Mouse (Mus musculus) neural tube, embryonic 11.5 days (tissue): ENCODE measurements around the gene Coro2b. TPM values are rescaled to one million over a fixed set of nuclear protein-coding genes. Genes with fewer than 3 reads are reported as not detected.
A peak's percentile ranks its signal among the peaks of the same experiment; 100 is the strongest.

ENCODE experiments used
- ATAC-seq: fragments of 200-750 bp; cut with Nextera tagmentation; 2 replicates; pipeline ENCODE4 v1.8.0; 2017; ENCODE audit warnings: moderate number of reproducible peaks, mild to moderate bottlenecking, moderate TSS enrichment, moderate library complexity; ENCODE audit not compliant: insufficient read depth, low FRiP score, low TSS enrichment
- DNase-seq: peaks from one replicate; pipeline ENCODE4 v3.0.0-alpha.2; 2015; ENCODE audit warnings: low spot score
- H3K27ac ChIP-seq: fragments of 300-500 bp; sonication (generic); 2 replicates; pipeline ENCODE4 v1.5.1; 2014; ENCODE audit warnings: low read depth, mild to moderate bottlenecking, low read length
- H3K27me3 ChIP-seq: fragments of 300-500 bp; sonication (generic); 2 replicates; pipeline ENCODE4 v1.6.1; 2014; ENCODE audit warnings: mild to moderate bottlenecking, low read length, mixed read lengths; ENCODE audit not compliant: control insufficient read depth, insufficient read depth
- H3K36me3 ChIP-seq: fragments of 300-500 bp; sonication (generic); 2 replicates; pipeline ENCODE4 v1.6.1; 2014; ENCODE audit warnings: mild to moderate bottlenecking, low read length, moderate library complexity, mixed read lengths; ENCODE audit not compliant: control insufficient read depth, insufficient read depth
- H3K4me1 ChIP-seq: fragments of 300-500 bp; sonication (generic); 2 replicates; pipeline ENCODE4 v1.6.1; 2014; ENCODE audit warnings: low read length, mixed read lengths; ENCODE audit not compliant: control insufficient read depth, insufficient read depth
- H3K4me2 ChIP-seq: fragments of 300-500 bp; sonication (generic); 2 replicates; pipeline ENCODE4 v1.6.1; 2014; ENCODE audit warnings: low read depth, mild to moderate bottlenecking, moderate library complexity
- H3K4me3 ChIP-seq: fragments of 300-500 bp; sonication (generic); 2 replicates; pipeline ENCODE4 v1.5.1; 2014; ENCODE audit warnings: low read depth, low read length
- H3K9ac ChIP-seq: fragments of 300-500 bp; sonication (generic); 2 replicates; pipeline ENCODE4 v1.6.1; 2014; ENCODE audit warnings: mild to moderate bottlenecking, low read length
- H3K9me3 ChIP-seq: fragments of 300-500 bp; sonication (generic); 2 replicates; pipeline ENCODE4 v1.6.1; 2016; ENCODE audit warnings: low read length; ENCODE audit not compliant: control insufficient read depth
- WGBS: fragments of 180-500 bp; shearing (Covaris S2); extraction: QIAGEN DNeasy Blood & Tissue Kit; methylation state at CpG from one replicate; pipeline ENCODE4 v1.1.7; 2014; 5-methylcytosine and 5-hydroxymethylcytosine counted together
- polyA plus RNA-seq: library from polyadenylated mRNA; unstranded; fragments of >200 nt; fragmentation: Nextera tagmentation; extraction: Ambion mirVana; gene quantifications from 2 replicates; pipeline ENCODE4 v1.2.1, GENCODE M21; 2014

The Coro2b gene
- polyA plus RNA-seq, 1 experiment from 2014 or later, result 23.7 TPM

DNA sequence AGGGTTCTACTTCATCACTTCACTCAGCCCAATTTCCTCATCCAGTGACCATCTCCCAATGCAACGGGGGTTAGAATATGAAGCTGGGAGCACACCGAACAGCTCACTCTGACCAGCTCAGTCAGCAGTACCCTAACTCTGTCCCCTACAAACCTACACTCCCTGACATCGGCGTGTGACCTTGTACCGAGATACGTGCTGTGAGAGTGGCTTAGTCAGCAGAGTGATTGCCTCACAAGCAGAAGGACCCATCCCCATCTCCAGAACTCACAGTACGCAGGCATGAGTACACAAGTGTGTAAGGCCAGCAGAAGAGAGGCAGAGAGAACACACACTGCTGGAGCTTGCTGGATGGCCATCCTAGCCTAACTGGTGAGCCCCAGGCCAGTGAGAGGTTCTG lies 21.7 kb downstream of the Coro2b start:
- Histone ChIP-seq H3K4me1 (peaks cover 8% of the 10 kb centered on the region), H3K4me3 (no peak overlapping the region), H3K9ac (no peak overlapping the region), H3K27ac (no peak overlapping the region), H3K9me3 (no peaks in the 10 kb centered on the region), H3K27me3 (no peaks in the 10 kb centered on the region), H3K36me3 (no peaks in the 10 kb centered on the region), H3K4me2 (no peak overlapping the region)
- 96% methylated on average over 7 of the region's 7 CpGs for WGBS
- DNase-seq (no peak), ATAC-seq (no peak)

GRCm38 (mm10) chr9:62513492-62514133 lies 23.2 kb downstream of the Coro2b start:
- Histone ChIP-seq H3K4me3 (no peak overlapping the region), H3K4me1 (peaks cover 12% of the 10 kb centered on the region), H3K4me2 (no peak overlapping the region), H3K9me3 (no peaks in the 10 kb centered on the region), H3K27ac (no peak overlapping the region), H3K9ac (no peak overlapping the region), H3K36me3 (no peaks in the 10 kb centered on the region), H3K27me3 (no peaks in the 10 kb centered on the region)
- ATAC-seq, result no peak
- no peak for DNase-seq
- WGBS, result 69% methylated on average over 10 of the region's 10 CpGs

DNA sequence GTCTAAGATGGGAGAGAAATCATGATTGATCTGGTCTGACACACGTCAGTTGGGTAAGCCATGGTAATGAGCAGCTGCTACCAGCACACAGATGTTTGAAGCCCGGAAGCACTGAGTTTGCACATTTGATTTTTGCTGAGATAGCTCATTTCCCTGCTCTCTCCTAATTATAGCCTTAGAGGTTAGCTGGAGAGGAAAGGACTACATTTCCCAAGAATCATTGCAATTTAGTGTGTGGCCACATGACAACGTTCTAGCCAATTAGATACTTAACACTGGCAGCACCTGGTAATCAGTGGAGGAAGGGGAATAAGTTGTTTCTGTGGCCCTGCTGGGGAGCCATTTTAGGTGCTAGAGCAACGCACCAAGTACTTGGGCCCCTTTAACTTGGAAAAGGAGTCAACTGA lies 26.3 kb downstream of the Coro2b start:
- Histone ChIP-seq H3K27ac (no peak overlapping the region), H3K4me3 (no peak overlapping the region), H3K4me1 (peaks cover 10% of the 10 kb centered on the region), H3K9ac (no peak overlapping the region), H3K27me3 (no peaks in the 10 kb centered on the region), H3K36me3 (no peaks in the 10 kb centered on the region), H3K4me2 (no peak overlapping the region), H3K9me3 (no peaks in the 10 kb centered on the region)
- DNase-seq, result no peak
- ATAC-seq, result no peak
- 62% methylated on average over 4 of the region's 4 CpGs for WGBS

DNA sequence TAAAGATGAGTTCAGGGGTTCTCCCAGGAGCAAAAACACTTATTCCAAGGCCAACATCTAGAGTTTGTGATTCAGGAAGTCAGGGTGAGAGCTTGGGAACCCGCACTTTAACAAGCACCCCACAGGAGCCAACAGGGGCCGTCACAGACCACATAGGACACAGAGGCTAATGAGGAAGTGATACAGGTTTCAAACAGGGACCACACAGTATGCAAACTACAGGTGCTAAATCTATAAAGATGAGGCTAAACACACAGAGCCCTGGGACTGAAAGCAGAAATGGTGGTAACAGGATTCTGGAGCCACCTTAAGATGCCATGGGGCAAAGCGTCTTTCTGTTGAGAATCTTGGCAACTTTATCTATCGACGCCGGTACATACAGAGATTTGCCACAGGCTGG lies 27.2 kb downstream of the Coro2b start:
- H3K4me3 ChIP-seq, result no peak overlapping the region
- WGBS, result 86% methylated on average over 6 of the region's 6 CpGs
- H3K4me2 ChIP-seq, result no peak overlapping the region
- no peaks in the 10 kb centered on the region for H3K9me3 ChIP-seq
- no peak for DNase-seq
- peaks cover 10% of the 10 kb centered on the region for H3K4me1 ChIP-seq
- H3K27me3 ChIP-seq, result no peaks in the 10 kb centered on the region
- H3K27ac ChIP-seq, result no peak overlapping the region
- ATAC-seq, result no peak
- no peak overlapping the region for H3K9ac ChIP-seq
- no peaks in the 10 kb centered on the region for H3K36me3 ChIP-seq

- Histone ChIP-seq H3K27ac (peak overlapping the region; percentile 47), H3K4me1 (peaks cover 10% of the 10 kb centered on the region), H3K9ac (0 out of 2 replicates have a peak overlapping the region, but pooled peaks have one; percentile 5)
Measured at GRCm38 (mm10) chr9:62508740-62509524, 27.9 kb downstream of the Coro2b start.

DNA sequence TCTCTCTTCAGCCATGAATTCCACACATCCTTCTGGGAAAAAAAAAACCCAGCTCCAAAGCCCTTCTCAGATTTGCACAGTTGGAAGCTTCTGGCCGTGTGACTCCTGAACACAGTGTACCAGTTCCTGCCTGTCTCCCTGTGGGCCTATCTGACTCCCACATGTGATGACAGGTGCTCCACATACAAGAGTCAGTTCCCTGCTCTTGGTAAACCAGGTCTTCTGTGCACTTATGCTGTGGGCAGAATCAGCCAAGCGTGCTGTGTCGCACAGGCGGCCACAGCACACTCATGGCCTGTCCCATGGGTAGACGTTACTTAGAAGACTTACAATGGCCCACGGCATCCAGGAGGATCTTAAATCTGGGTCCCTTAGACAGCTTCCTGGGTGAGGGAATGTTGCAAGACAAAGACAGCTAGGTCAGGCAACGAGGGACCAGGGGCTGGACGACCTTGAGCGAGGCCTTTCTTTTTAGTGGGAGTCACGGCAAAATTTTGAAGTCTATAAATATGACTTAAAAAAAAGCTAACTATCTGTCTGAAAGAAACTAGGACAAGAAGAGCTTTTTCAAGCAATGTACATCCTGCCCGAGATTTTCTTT lies 30.3 kb downstream of the Coro2b start:
- DNase-seq, result no peak
- H3K27ac ChIP-seq, result no peak overlapping the region
- H3K4me3 ChIP-seq, result no peak overlapping the region
- no peaks in the 10 kb centered on the region for H3K27me3 ChIP-seq
- no peak overlapping the region for H3K4me2 ChIP-seq
- H3K36me3 ChIP-seq, result no peaks in the 10 kb centered on the region
- peaks cover 13% of the 10 kb centered on the region for H3K4me1 ChIP-seq
- ATAC-seq, result no peak
- no peaks in the 10 kb centered on the region for H3K9me3 ChIP-seq
- H3K9ac ChIP-seq, result no peak overlapping the region
- 78% methylated on average over 11 of the region's 11 CpGs for WGBS

More at GRCm38 (mm10) chr9:62508740-62509524, 27.9 kb downstream of the Coro2b start:
- Histone ChIP-seq H3K4me2 (no peak overlapping the region), H3K36me3 (no peaks in the 10 kb centered on the region), H3K4me3 (no peak overlapping the region), H3K9me3 (no peaks in the 10 kb centered on the region), H3K27me3 (no peaks in the 10 kb centered on the region)
- WGBS, result 69% methylated on average over 10 of the region's 10 CpGs
- ATAC-seq, result no peak; the same call in 1 of the 2 replicates
- DNase-seq, result peak; percentile 66

GRCm38 (mm10) chr9:62504129-62504528 lies 32.7 kb downstream of the Coro2b start:
- no peak for ATAC-seq
- H3K4me3 ChIP-seq, result no peak overlapping the region
- 81% methylated on average over 7 of the region's 7 CpGs for WGBS
- no peak overlapping the region for H3K27ac ChIP-seq
- no peak overlapping the region for H3K4me2 ChIP-seq
- H3K9me3 ChIP-seq, result no peaks in the 10 kb centered on the region
- H3K36me3 ChIP-seq, result no peaks in the 10 kb centered on the region
- no peaks in the 10 kb centered on the region for H3K27me3 ChIP-seq
- no peak for DNase-seq
- H3K9ac ChIP-seq, result no peak overlapping the region
- H3K4me1 ChIP-seq, result peaks cover 9% of the 10 kb centered on the region

DNA sequence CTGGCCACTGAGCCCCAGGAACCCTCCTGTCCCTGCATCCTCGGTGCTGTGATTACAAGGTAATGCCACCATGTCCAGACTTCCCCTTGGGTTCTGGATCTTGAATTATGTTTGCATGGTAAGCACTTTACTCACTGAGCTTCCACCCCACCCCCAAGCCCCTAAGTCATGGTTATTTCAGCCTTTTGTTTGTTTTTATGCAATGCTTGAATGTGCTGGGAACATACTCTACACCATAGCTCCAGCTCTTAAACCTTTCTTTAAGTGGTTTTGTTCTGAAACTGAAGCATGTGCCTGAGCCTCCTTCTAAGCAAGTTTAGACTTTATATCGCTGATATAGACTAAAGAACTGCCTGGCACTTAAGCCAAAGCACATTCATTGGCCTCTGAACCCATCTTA lies 34.5 kb downstream of the Coro2b start:
- H3K4me2 ChIP-seq, result no peak overlapping the region
- no peak overlapping the region for H3K4me3 ChIP-seq
- no peak overlapping the region for H3K27ac ChIP-seq
- WGBS, result 69% methylated on average over 2 of the region's 2 CpGs
- H3K4me1 ChIP-seq, result 0 out of 2 replicates have a peak, but pooled peaks cover 2% of the 10 kb centered on the region
- ATAC-seq, result no peak
- no peaks in the 10 kb centered on the region for H3K27me3 ChIP-seq
- no peaks in the 10 kb centered on the region for H3K36me3 ChIP-seq
- H3K9me3 ChIP-seq, result no peaks in the 10 kb centered on the region
- no peak overlapping the region for H3K9ac ChIP-seq
- no peak for DNase-seq
